Mouse (Mus musculus) kidney, adult 8-10 months (tissue): ENCODE measurements at regions not wholly inside any gene's neighbourhood (a gene's known extent, or its start where the extent isn't known, plus 50 kb on each side); places are given as distances from the start of the nearest gene placed in this dataset.

Source experiments
- DNase-seq, 2 experiments: peaks; one replicate each; pipeline ENCODE4 v3.0.0; 2022

DNA sequence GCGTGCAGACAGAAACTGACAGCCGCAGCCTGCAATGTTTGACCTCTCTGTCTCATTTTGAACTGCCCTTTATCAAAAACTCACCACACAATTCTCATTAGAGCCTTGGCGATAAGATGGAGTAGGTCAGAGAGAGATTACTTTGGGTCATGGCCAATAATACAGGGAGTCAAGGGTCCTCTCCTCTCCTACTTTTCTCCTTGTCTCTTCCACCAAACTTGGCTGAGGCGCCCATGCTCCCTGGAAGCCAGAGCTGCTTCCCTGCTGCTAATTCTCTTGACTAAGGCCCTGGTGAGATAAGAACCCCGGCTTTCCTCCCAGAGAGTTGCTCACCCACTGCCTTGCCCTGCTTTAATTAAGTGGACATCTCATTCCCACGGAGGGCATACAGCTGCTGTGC, 355.3 kb upstream of the Smim15 start:
- no peak for DNase-seq

DNA sequence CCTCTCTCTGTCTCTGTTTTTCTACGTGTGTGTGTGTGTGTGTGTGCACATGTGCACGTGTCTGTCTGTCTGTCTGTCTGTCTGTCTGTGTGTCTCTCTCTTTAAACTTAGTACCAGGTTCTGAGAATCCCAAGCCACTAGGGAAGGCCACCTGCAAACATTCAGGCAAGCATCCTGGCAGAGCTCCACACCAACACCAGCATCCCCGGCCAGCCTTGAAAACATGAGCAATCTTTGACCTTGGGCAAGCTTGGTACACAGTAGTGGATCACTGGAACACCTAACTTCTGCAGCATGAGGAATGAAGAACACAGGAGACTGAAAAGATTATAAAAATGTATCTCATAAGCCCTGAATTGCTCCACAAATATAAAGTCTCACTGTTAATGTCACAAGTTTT, 359.0 kb upstream of the Smim15 start:
- DNase-seq, result no peak

DNA sequence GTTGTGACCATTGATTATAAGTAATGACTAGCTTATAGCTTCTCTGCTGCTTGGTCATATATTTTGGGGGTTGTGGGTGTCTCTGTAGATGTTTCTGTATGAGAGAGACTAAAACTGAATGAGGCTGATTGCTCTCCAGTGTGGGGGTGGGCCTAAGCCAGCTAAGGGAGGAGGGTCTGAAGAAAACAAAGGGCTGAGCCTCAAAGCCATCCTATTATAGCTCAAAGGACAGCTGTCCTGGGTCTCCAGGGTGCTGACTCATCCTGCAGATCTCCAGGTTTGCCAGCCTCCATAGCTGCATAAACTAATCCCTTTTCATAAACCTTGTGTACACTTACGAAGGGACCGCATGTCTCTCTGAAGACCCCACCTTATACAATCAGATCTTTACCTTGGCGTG, 360.3 kb upstream of the Smim15 start:
- no peak for DNase-seq

DNA sequence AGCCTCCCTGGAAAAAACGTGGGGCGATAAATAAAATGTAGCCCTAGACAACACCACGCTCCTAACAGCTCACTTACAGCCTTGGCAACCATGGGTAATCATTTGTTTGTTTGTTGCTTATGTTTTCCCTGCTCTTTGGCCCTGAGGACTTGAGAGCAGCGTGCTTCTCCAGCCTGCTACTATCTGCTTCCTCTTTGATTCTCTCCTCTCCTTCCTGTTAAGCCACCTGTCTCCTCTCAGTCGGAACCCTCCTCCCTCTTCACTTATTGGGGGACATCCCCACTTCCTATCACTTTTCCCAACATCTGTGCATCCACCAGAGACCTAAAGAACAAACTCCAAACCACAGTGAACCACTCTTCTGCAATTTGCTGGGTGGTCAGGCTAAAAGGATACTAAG, 362.5 kb upstream of the Smim15 start:
- DNase-seq, result no peak

DNA sequence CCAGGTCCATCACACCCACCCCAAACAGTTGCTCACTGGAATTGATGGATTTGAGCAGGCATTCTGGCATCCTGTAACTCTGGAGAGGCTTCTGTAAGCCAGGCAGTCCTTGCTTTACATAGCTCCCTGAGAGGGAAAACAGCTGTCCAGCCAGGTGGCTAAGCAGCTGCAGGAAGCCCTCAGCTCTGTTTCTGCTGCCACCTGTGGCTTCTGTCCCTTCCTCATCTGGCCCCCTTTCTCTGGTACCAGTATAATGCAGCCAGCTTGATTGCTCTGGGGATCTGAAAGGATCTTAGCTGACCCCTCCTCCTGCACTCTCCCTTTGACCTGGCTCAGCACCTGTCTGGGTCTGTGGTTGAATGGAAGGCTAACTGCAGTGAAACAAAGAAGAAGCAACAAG, 365.4 kb upstream of the Smim15 start:
- no peak for DNase-seq

DNA sequence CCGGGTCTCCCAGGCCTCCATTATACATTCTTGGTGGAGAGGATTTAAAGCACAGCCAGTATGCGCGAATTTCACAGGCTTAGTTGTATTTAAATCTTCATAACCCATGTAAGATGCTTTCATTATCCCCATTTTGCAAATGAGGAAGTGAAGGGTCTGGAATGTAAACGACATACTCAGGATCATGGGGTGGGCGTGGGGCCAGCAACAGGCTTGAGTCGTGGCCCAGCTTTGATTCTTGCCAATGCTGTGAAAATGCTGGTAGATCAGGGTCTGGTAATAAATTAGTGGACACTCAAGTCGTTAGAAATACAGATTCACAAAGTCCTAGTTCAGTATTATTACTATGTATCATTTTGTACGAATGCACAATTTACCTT, 367.2 kb upstream of the Smim15 start:
- no peak for DNase-seq

DNA sequence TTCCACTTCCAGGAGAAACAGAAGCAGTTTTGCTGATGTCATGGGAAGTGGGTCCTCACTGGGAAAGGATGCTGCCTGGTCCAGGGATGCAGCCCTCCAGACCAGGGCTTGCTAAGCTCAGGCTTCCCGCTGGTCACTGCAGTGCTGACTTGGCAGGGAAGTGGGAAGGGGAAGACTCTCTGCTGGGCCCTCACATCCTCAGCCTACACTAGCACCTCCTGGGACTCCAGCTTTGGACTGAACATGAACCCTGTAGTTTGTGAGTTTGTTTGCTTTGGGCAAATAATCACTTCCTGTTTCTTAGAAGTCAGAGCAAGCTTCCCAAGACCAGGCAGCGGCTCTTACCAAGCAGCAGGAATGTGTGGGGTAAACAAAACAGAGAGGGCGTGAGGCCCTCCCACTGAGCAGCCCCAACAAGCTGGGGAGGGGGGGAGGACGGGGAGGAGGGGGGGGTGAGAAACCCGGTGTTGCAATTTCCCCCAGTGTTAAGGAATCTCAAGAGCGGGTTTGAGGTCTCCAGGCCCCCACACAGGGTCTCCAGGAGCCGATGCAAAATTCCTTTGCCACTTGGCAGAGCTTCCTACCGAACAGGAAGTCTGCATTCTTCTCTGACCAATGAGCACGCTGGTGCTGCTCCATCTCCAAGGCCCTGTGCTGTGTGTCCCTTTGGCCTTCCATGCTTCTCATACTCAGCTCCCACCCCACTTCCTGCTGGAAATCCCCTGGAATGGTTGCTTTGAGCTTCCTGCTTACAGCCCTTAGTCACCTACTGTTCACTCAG, 367.7 kb upstream of the Smim15 start:
- peak; percentile 49 to 63 for DNase-seq

DNA sequence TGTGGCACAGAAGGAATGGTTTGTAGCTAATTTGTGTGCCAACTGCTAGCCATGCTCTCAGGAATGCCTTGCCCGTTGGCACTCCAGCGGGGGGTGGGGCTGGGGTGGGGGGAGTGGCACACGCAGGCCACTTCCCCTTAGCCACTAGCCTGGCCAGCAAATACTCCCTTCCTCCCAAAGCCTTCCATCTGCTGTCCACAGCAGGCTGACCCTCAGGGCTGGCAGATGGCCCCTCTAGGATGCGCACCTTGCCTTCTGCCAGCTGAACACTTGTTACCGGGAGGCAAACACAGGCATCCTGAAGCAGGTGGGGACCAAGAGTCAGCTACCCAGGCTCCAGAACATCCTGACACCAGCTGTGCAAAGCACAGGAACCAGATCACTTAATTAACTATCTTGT, 372.1 kb upstream of the Smim15 start:
- DNase-seq, result no peak

DNA sequence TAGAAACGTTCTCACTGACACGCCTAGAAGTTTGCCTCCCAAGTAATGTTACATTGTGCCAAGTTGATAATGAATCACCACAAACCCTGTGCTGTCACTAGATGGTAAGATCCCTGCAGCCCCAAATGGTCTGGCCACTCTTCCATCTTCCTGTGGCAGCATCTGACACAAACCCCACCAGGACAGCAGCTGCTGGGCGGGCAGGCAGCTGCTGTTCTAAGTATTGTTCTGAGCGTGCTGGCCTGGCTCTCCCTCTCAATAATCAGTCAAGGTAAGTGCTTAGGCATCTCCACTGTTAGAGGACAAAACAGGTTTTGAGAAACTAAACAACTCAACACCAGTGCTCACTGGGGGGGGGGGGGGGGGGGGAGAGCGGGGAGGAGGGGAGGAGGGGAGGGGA, 375.7 kb upstream of the Smim15 start:
- no peak for DNase-seq

DNA sequence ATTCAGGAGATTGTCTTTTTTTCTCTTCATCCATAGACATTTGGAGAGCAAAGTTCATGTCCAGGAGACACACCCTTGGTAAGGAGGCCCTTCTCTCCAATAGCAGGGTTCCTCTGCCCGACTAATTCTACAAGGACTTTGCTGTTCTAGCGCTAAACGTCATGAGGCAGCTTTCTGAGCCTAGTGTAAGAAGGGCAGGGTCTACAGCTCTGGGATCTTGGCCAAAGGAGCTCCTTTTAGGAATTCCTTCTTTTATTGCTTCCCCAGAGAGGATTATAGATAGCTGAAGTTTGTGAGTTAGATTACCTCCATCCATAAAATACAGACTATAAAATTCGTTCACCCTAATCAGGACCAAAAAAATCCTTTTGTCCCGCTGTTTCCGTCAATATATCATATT, 378.5 kb upstream of the Smim15 start:
- DNase-seq, result no peak

DNA sequence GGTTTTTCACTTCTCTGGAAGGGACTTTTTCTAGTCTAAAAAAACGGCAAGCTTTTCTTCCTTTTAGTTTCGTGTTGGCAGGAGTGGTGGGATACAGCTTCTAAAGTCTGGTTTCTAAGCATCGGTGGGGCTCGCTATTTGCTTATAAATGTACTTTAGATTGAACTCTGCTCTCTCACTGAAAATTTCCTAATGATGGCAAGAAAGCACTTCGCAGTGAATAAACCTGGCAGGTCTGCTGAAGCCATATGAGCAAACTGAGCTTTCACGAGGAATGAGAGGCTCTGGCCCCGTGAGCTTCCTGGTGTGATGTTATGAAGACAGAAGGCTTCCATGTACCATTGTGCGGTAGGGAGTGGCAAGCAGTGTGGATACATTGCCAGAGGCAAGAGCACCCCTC, 380.0 kb upstream of the Smim15 start:
- DNase-seq, result no peak

DNA sequence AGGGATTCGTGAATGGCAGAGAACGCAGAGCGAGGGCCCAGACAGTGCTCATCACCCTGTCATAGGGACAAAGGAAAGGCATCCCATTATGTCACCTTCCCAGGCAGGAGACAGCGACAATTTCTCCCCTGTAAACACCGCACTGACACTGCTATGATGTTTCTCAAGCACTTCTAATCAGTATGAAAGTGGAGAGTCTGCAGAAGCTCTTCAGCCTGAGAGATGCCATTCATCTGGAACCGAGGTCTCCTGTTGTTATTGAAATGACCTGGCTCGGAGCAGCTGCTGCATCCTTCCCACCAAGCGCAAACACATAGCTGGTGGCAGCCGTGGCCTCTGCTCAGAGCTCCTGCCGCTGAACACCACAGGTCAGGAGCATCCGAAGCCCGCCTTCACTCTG, 380.5 kb upstream of the Smim15 start:
- DNase-seq, result no peak

DNA sequence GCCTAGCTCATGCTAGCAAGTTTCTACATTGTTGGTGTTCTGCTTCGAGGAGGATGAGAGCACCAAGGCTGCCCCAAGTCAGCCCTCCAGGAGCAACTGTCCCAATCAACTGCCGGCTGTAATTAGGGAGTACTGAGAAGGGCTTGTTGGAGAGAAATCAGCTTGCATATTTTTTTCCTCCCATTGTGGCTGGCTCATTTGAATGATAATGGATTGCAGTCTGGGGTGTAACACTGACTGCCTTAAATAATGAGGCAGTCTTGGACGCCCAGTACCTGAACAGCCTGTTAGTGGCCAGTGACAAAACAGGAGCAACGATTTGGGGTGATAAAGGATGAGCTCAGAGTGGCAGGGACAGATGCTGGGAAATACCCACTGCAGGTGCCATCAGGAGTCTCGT, 382.8 kb upstream of the Smim15 start:
- no peak for DNase-seq

DNA sequence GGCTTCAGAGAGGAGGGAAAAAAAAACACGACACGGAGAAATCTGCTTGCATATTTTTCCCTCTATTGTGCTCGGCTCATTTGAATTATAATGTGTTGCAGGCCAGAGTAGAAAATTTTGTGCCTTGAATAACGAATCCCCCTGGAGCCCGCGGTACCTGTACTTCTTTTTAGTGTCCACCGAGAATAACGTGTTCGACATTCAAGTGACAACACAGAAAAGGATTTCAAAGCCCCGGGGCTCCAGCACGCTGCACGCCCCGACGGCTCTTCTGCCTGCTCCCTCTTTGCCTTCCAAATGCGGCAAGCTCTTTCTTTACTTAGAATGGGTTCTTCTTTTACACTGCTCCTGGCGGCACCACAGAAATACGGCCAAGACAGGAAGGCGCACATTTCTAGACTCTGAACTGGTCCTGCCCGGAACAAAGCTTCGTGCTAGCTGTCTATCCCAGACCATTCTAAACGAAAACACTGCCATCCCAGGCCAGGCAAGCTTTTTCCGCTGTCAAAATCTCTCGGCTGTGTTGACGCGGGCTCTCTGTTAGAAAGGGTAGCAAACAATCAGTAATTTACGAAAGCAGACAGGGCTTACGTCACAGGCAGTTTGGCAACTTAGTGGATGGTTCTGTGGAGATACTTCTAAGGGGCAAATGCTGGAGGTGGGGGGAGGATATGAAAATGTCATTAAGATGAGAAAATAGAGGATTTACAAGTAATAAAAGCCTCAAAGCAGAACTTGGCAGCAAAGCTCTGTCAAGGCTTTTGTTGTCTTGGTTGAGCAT, 398.2 kb upstream of the Smim15 start:
- DNase-seq, result peak; percentile 26 to 44

DNA sequence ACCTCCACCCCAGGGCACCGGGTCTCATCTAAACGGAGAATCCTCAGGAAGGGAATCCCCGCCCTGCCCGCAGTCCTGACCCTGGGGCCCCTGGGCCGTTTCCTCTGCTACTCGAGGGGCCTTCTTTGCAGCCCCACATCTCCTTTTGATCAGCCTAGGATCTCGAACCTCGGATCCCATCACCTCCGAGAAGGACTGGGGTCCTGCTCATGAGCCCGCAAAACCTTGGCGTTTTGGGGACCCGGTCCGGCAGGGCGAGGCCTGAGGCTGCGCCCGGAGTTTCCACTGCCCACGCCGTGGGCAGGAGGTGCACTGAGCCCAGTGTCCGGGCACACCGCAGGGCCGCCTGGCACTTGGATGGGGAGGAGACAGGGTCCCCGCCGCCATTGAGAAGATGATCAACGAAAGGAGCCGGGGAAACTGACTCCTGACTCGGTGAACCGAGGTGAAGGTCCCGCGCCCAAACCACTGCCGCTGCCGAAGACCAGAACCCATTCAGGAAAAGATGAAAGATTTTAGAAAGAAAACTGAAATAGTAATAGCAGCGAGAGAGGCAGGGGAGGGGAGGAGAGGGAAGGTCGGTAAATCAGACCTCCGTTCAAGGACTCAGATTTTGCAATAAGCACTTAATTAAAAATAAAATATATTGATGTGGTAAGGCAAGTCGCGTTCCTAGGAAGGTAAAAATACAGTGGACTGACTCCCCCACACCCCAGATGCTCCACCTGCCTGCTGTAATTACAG, 399.0 kb upstream of the Smim15 start:
- no peak for DNase-seq

DNA sequence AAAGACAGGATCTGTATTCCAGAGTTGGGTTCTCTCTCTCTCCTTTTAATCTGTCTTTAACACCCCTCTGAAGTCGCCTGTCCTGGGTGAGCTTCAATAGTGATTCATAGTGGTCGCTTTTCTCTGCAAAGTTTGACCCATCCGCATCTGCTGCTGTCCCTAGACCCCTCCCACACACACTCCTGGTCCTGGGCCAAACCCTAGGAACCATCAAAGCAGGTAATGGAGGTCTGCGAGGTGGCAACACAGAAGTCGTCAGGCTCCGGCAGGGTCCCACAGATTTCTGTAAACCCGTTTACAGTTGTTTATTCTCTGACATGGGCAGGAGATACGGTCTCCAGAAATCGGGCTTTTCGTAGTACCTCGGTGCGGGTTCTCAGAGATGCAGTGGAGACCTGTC, 399.5 kb upstream of the Smim15 start:
- DNase-seq, result no peak

DNA sequence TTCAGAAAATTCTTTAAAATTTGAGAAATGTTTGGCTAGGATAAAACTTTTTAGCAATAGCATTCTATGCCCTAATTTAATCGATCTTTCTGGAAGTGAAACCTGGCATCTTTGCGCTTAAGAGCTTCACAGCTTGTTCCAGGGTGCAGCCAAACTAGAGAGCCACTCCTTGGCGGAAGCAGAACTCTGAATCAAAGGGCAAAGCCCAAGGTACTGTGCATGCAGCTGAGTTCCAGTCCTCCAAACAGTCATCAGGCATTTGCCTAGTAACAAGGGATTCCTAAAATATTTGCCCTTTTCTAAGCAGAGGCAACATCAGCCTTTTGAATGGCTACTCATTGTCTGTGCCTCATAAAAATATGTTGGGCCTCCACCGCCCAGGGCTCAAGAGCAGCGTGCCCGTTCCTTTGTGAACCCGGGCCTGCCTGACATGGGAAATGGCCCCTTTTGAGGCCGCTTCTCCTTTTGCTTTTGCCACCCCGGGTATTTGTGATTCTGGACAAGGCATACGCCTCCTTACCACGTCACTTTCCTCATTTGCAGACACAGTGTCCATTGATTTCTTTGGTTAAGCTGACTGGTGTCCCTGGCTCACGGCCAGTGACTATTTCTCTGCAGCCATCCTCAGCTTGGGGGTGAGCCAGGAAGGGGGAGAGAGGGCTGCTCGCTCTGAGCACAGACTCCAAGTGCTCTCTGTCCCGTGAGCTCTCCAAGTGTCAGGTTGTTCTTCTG, 402.2 kb upstream of the Smim15 start:
- peak; percentile 24 to 45 for DNase-seq

DNA sequence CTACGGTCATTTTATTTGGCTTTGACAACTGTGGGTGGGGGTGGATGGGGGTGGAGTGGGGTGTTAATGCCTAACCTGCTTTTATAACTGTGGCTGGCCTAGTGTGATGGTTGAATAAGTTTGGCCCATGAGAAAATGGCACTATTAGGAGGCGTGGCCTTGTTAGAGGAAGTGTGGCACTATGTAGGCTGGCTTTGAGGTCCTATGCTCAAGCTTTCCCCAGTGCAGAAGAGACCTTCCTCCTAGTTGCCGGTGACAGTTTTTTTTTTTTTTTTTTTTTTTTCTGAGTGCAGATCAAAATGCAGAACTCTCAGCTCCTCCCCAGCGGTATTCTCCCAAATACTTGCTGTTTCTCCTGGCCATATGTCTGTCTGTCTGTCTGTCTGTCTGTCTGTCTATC, 404.6 kb upstream of the Smim15 start:
- peak; percentile 31 to 47 for DNase-seq

DNA sequence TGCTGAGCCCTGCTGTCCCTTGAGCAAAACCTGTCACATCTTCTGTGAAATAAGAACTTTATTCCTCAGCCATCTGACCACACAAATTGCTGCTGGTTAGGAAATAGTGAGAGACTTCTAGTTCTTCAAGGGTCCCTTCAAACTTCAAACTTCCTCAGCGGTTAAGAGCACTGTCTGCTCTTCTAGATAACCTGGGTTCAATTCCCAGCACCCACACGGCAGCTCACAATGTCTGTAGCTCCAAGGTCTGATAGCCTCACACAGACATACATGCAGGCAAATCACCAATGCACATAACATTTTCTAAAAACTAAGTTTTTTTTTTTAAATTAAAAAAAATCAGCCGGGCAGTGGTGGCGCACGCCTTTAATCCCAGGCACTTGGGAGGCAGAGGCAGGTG, 407.0 kb upstream of the Smim15 start:
- DNase-seq, result no peak

DNA sequence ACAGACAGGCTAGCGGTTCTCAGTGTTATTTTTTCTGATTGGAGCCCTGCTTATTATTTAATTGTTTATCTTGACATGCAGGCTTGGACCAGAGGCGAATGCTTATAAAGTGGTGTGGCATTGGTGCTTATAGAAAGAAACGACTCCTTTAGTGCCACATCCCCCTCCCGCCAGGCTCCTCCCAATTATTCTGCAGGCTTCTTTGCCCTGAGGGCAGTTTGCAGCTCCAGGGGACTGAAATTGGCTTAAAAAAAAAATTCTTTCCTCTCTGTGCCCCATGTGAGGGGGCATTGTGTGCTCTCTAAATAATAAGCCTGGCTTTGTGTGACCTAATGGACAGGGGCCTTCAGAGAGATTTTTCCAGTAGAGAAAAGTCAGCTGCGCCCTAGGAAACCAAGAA, 409.1 kb upstream of the Smim15 start:
- DNase-seq, result no peak

DNA sequence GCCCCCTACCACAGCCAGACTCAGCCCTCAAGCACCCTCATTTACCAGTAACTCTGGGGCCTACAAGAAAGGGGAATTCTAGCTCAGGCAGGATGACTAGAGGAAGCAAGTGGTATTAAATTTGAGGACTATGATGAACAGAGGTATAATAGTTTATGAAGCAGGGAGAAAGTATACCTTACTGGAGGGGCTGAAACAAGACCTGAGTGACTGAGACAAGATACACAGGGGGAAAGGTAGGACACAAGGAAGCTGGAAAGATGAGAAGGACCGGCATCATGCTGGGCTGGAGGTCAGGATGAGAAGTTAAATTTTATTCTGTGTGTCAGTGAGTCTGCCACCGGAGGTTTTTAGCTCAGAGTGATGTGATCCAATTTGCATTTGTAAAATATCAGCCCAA, 417.2 kb upstream of the Smim15 start:
- DNase-seq, result no peak

DNA sequence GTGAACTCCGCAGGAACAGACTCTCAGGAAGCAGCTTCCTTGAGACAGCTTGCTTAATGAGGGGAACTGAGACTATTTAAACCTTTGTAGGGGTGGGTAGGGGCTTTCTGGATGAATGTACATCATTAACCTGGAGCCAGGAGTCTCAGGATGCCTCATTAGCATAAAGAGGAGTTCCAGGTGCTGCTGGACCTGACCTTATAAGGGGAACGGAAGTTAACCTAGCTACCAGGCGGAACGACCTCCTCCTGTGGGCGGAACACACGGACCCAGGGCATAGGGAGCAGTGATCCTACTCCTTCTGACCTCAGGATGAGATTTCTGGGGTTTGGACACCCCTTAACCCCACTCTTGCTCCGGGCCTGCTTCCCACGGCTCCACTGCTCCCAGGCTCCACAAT, 417.6 kb upstream of the Smim15 start:
- no peak for DNase-seq

DNA sequence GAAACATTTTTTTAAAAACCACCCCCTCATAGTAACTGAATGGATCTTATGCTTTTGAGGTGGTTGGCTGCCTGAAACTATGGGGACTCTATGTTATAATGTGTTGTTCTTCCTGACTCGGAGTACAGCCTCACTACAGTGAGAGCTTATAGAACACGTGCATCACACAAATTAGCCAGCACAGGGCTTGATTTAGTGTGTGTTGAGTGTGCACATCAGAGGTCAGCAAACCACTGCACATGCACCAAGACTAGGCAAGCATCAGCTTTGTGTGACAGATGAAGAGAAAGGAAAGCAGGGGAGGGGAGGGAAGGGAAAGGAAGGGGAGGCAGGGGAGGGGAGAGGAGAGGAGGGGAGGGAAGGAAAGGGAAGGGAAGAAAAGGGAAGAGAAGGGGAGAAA, 422.9 kb upstream of the Smim15 start:
- DNase-seq, result no peak
